Mouse (Mus musculus) spleen, adult 2 months (tissue): Measurements from ENCODE around the gene Mrpl55.

ENCODE experiments used
- CTCF ChIP-seq: fragments of 200-500 bp; IDR thresholded peaks from 2 replicates; pipeline ENCODE4 v1.5.1; 2011; ENCODE audit warnings: mild to moderate bottlenecking, inconsistent platforms; ENCODE audit not compliant: insufficient read depth, insufficient read length, insufficient replicate concordance; ENCODE audit errors: extremely low read depth
- POLR2A ChIP-seq: fragments of 200-500 bp; IDR thresholded peaks from 2 replicates; pipeline ENCODE4 v1.6.1; 2011; ENCODE audit warnings: low read depth, low read length, inconsistent platforms

DNA sequence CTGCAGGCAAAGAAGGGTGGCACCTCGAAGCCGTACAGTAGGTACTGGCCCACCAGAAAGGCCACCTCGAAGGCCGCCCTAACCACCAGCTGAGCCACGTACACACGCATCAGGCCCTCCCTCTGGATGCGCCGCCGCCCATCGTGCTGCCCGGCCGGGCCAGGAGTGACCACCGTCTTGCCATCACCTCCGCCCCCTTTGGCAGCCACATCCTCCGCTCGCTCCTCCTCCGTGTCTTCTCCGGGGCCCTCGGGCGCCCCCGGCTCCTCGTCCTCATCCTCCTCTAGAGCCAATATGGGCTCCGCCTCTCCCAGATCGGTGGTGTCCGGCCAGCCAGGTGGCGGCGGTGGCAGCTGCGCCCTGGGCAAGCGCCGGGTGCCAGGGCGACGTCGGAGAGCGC, 25.4 kb upstream of the Mrpl55 start:
- TF ChIP-seq POLR2A (no peak), CTCF (no peak)
